Mouse (Mus musculus): ENCODE measurements at regions not wholly inside any gene's neighbourhood (a gene's known extent, or its start where the extent isn't known, plus 50 kb on each side); places are given as distances from the start of the nearest gene placed in this dataset.
"Not testable (repeated sequence)": the region's sequence is repeated elsewhere in the genome, so short reads cannot be mapped to it uniquely, and the experiment has no call there.

- no peak for DNase-seq (ENCODE audit: low read depth, low spot score)
Observed at GRCm38 (mm10) chr10:37873925-37874324, 735.2 kb upstream of the Marcks start.

- peak; percentile 33 for DNase-seq (ENCODE audit: low read depth, low spot score)
Observed at GRCm38 (mm10) chr10:37861001-37861400, 722.3 kb upstream of the Marcks start.

- no peak for DNase-seq (ENCODE audit: low read depth, low spot score)
Observed at GRCm38 (mm10) chr10:37849291-37849846, 710.6 kb upstream of the Marcks start.

DNA sequence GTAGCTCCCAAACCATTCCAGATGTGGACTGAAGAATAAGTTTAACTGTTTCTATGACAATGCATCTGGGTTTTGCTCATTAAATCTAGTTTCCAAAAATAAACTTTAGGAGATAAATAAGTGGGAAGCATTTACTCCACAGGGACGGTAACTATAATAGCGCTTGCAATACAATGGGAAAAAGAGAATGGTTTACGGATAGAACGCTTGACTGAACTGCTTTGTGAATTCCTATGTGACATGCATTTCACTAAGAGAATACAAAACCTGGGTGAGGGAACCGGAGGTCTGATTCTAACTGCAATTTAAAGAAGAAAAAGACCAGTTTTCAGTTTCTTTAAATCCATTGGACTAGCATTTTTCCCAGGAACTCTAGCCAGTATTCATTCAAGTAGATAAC lies 704.1 kb upstream of the Marcks start:
- DNase-seq (ENCODE audit: low read depth, low spot score), result no peak

DNA sequence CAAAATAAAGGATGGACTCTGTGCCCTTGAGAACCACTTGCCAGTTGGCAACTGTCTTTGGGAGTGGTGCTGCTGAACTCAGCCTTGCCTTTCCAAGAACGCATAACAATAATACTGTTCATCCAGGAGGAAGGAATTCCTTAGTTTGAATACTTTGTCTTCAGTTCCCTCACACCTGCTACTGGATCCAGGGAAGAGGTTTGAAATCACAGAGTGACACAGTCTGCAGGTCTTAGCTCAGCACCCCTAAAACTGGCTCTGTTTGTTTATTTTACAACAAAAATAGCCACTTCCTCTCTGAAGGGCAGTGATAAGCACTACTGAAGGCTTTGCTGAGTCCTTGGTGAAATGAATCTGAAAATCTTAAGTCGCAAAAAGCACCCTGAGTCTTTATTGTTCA lies 703.1 kb upstream of the Marcks start:
- DNase-seq (ENCODE audit: low read depth, low spot score), result no peak

DNA sequence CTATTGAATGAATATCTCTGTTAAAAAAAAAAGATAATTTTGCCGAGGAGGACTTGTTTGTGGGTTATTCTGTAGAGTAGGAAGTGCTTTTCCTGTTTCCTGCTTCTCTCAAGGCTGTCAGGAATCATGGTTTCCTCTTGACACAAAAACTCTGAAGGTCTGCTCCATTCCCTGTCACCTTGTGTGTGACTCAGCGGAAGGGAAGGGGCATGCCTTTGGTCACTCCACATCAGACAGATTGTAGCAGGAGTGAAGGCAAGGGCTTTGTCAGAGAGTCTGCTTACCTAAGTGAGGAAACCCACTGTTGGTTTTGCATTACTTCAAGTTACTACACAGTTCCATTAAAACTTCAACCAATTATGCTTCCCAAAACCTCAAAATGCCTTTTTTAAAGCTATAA lies 699.0 kb upstream of the Marcks start:
- DNase-seq (ENCODE audit: low read depth, low spot score), result no peak

DNA sequence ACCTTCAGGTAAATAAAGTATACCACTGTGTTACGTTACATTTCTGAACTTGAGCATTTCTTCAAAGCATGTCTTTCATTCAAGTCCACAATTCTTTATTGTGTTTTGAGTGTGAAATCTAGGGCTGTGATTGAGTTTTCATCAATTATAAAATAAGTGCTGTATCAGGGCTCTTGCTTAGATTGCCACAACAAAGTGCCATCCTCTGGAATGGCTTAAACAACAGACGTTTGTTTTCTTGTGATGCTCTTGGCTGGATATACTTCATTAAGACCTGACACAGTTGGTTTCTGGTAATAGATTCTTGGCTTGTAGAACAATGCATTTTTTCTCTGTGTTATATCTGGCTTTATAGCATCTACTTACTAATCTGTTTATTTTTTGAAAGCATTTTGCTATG lies 674.3 kb upstream of the Marcks start:
- DNase-seq (ENCODE audit: low read depth, low spot score), result no peak

GRCm38 (mm10) chr10:37812405-37812851 lies 673.7 kb upstream of the Marcks start:
- no peak for DNase-seq (ENCODE audit: low read depth, low spot score)

DNA sequence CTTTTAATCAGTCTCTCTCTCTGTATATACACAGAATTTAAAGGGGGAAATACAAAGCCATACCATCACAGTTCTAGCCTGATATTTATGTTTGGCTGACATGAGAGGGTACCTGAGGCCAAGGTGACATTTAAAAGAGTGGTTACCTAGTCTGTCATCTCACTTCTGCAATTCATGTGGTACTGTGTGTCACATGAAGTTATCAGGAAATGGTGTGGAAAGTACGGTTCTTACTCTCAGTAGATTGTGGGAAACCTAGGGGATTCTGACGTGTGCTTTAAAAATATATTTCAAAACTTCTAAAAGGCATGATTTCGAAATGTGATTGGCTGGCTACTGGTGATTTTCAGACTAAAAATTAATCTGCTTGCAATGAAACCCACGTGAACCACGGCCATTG lies 673.1 kb upstream of the Marcks start:
- no peak for DNase-seq (ENCODE audit: low read depth, low spot score)

GRCm38 (mm10) chr10:37803225-37803805 lies 664.6 kb upstream of the Marcks start:
- no peak for DNase-seq (ENCODE audit: low read depth, low spot score)

DNA sequence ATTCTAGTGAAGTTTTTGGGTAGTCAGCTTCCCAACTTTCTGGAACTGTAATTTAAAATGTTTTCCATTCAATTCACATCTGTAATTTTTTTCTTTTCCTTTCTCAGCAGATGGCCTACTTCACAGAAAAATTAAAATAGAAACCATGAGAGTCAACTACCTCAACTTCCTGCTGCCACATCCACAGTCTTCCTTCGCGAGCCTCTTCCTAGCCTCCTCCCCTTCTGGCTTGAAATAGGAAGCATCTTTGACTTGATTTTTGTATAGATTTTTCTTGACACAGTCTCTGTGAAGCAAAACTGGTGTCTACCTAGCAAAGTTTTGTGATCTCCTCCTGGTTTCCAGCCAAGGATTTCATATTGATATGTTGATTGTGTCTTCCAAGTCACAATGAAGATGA lies 660.7 kb upstream of the Marcks start:
- DNase-seq (ENCODE audit: low read depth, low spot score), result no peak

DNA sequence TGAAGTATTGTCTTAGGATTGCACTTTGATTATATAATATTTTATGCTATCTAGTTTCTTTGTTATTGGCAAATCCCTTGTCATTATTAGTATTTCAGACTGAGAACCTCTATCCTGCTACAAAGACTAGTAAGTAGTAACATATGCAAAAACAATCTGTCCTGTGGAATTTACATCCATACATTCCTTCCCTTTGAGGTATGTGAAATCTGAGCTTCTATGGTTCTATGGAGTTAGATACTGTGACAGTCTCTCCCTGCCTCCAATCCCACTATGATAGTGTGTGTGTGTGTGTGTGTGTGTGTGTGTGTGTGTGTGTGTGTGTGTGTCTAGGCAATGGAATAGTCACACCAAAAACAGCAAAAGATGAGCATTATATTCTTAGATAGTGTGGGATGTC lies 659.6 kb upstream of the Marcks start:
- DNase-seq (ENCODE audit: low read depth, low spot score), result no peak

DNA sequence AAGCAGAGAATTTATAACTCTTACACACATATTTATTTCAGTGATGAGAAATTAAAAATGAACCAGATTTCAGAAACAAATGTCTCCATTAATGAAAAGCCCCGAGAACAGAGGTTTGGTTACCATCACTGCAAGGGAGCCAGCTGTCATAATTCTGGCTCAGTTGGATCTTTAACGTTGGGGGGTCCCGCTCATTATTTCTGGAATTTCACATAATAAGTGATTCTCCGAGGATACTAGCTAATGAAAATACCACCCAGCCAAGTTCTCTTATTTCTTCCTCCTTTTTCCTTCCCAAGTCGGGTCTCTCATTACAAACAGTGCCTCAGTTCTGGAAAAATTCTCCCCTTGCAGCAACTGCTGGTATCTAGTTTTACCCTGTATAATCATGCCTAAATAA lies 659.0 kb upstream of the Marcks start:
- DNase-seq (ENCODE audit: low read depth, low spot score), result no peak

DNA sequence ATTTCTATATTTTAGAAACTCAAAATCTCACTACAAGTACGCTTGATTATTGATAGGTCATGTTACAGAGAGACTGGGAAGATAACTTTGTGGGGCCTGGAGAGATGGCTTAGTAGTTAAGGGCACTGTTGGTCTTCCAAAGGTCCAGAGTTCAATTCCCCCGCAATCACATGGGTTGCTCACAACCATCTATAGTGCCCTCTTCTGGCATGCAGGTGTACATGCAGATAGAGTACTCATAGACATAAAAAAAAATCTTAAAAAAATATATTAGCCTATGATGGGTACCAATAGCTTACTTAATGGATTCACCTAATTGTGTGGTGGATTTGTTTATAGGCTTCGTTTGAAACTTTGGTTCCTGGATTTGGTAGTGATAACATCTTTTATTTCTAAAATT lies 654.2 kb upstream of the Marcks start:
- DNase-seq (ENCODE audit: low read depth, low spot score), result no peak

- no peak for DNase-seq (ENCODE audit: low read depth, low spot score)
Observed at GRCm38 (mm10) chr10:37788049-37788448, 649.3 kb upstream of the Marcks start.

DNA sequence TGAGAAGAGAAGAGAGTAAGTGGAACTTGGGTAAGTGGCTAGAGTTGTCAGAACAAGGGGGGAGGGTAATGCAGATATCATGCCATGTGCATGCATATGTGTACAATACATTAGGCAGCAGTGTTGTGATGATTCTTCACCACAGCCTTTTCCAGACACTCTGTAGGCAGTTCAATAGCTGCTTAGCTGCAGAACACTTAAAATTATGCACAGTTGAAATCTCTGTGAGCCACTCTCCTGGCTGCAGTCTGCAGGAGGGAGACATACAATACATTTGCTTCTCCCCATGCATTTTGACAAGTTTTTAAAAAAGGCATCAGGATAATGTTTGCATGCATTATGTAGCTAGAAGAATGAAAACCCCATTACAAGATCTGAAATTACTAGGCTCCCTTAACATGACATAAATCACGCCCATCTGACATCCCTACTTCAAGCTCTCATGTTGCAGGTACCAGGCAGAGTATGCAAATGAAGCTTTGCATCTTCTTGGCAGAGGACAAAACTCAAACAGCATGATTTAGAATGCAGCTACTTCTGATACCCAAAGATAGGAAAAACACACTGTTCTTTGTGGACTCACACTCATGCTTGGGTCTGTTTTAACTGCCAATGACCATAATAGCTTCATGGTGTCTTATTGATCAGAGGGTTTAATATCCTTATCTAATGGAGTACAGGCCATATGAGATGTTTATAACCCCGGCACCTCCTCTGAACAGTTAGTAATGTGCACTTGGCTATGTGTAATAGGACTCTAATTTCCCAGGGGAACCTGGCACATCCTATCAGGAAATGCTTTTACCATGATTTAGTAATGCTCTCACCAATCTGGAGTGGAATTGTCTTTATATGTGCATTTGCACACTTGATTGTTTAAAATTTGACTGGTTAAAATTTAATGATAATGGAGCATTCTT lies 640.9 kb upstream of the Marcks start:
- DNase-seq (ENCODE audit: low read depth, low spot score), result no peak

GRCm38 (mm10) chr10:37760542-37761367 lies 622.0 kb upstream of the Marcks start:
- no peak for DNase-seq (ENCODE audit: low read depth, low spot score)

DNA sequence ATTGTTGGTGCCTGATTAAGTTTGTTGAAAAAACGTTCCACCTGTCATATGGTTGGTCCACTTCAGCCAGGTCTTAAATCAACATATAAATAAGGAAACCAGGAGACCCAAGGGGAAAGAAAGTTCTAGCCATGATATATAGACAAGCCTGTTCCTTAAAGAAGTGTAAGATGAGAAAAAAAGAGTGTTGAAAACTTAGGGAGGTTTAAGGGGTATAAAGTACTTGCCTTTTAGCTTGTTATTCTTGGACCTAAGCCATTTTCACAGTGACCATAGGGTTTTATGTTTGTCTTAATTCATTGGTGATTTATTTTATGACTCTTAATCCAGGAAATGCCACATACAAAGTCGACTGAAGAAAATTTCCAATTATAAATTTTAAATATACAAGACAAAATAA lies 602.9 kb upstream of the Marcks start:
- no peak for DNase-seq (ENCODE audit: low read depth, low spot score)

GRCm38 (mm10) chr10:37739024-37739423 lies 600.3 kb upstream of the Marcks start:
- DNase-seq (ENCODE audit: low read depth, low spot score), result no peak

DNA sequence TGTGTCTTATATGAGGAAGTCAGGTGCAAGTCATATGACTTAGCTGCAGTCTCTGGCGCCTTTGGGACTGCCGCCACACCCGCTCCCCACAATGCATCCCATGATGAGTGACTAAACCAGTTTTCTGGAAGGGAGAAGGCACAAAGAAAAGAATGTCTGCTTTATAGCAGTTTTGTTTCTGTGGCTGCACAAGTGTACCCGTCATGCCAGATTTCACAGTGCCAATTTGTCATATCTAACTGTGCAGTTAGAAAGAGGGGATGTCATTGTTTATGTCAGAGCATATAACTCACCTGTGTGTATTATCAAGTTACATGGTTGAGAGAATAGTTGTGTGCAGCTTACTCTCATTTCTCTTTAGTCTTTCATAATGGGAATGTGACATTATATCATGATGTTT lies 586.9 kb upstream of the Marcks start:
- no peak for DNase-seq (ENCODE audit: low read depth, low spot score)

DNA sequence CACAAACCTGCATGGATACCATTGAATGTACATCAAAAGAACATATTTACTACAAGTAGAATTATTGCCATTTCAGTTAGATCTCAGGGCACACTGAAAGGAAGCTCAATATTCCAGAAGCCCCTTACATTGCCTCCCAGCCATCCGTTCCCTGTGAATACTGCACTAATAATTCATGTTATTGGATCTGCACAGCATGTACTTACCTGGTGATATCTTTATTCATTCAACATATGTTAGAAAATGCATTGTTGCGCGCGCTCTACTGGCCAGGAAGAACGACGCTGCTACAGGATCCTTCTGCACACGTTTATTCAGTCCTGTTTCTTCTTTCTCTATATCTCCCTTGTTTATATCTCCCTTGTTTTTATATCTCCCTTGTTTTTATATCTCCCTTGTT lies 586.3 kb upstream of the Marcks start:
- not testable (repeated sequence) for DNase-seq (ENCODE audit: low read depth, low spot score)

GRCm38 (mm10) chr10:37720748-37721147 lies 582.0 kb upstream of the Marcks start:
- peak; percentile 57 for DNase-seq (ENCODE audit: low read depth, low spot score)

All from skeletal muscle tissue, adult 2 months (tissue).